Mouse (Mus musculus) gonadal fat pad, adult 2 months (tissue): ENCODE measurements at regions not wholly inside any gene's neighbourhood (a gene's known extent, or its start where the extent isn't known, plus 50 kb on each side); places are given as distances from the start of the nearest gene placed in this dataset.

Source experiments
- DNase-seq: peaks from one replicate; pipeline ENCODE4 v3.0.0-alpha.2; 2012; ENCODE audit warnings: low read depth

DNA sequence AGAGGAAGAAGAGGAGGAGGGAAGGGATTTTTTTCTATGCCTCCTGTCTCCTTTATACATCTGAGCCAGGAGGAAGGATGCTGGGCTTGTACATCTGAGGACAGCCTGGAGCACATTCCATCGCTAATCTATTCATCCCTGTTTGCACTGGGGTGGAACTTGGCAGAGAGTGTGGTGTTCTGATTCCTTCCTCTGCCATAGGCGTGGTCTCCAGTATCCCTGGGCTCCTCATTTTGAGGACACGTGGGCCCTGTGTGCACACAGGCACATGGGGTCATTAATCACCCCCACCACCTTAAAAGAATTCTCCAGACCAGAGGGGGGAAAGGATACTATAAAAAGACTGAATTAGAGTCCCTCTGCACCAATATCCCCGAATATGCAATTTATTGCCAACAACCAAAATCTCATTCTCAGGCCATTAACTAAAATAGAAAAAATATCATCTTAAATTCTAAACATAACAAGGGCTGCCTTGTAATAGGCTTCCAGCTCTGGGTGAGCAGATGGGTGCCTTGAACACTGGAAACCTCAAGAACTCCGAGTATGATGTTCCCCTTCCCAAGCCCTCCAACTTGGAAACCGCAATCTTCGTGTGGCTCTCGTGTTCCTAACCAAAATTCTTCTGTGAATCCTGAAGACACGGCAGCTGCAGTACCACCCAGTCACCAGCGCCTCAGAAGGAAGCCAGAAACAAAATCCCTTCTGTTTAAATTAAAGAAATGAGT, 254.7 kb downstream of the Cxcl12 start:
- no peak for DNase-seq

DNA sequence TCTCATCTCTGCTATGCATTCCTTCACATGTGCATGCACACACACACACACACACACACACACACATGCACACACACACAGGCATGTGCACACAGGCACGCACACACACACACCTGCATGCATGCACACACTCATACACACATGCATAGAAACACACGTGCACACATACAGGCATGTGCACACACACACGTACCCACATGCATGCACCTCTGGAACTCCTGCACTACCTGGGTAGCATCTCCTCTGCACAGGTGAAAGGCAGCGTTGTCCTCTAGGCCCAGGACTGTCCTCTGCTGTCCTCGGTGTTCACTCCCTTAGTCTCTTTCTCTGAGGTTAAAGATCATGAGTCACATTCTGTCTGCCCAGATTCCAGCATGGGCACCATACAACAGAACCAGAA, 258.0 kb downstream of the Cxcl12 start:
- DNase-seq, result no peak

DNA sequence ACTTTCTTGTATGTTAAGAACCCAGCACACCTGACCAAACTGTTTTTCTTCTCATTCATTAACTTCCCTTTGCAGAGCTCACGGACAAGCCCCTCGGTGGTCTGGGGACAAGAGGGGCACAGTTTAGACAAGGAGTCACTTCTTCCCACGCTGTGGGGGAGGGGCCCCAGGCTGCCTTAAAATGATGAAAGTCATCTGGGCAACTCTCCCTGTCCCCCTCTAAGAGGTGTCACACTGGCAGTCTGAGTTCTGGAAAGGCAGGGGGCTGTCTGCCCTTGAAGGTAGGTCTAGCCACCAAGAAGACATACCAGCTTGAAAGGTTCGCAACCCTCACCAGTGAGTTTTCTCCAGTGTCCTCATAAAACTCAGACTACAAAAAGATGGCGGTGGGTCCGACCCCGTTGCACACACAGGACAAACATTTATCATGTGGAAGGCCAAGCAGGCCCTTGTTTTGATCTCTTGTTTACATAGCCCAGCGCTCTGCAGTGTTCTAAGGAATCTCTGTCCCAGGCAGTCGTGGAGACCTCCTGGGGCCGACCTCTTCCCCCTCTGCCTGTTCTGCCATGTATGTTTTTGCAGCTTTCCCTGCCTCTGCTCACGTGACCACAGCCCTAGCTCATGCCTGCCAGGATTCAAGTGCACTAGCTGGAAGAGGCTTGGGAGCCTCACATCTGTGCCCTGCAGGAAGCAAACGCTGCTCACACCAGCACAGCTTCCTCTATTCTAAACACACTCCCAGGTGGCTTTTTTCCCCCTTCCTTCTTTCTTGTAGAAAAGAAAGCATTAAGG, 259.2 kb downstream of the Cxcl12 start:
- DNase-seq, result no peak

DNA sequence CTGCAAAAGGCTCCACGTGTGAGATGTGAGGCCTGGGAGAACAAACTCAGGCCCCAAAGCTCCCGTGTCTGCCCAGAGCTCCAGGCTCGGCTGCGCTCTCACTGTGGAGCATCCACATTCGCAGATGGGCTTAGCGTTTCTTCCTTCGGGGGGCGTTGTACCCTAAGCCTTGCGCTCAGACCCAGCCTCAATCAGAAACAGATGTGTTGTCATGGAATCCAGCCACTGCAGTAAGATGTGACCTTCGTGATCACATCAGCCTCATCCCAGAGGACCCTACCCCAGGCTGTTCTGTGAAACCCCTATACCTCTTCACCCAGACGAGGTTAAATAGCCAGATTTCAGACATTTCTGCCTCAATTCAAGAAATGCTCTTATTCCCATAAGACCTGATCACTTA, 260.1 kb downstream of the Cxcl12 start:
- no peak for DNase-seq

DNA sequence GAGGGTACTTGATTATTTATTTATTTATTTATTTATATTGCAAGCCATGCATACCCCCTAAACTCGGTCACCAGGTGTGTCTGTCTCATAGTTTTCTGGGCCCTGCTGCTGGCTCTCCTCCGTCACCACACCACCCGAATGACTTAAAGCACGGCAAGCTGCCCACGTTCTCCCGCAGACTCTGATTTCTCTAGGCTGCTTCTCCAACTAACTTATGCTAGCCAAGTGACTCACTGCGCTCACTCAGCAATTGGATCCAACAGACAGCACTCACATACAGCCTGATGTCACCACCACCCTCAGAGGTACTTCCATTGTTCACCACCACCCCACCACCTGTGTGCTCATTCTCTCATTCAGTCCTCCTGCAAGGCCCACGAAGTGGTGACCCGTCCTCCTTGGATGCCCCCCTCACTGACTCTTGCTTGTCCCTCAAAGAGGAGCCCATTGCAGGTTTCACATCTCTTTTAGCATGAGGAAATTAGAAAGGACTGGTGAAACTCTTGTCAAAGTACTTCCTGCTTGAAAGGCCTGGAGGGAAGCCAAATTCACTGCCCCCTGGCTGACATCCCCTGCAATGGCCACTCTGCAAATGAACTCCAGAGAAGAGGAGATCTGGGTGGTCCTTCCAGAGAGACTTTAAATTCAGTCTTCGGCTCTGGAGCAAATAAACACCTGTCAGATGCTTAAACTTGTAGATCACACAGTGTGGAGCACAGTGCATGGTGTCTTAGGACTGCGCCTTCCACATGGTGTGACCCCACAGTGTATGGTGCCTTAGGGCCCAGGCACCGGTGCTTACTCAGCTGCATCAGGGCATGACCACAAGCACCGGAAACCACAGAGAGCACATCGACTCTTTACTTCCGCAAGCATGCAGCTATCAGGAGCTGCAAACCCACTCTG, 262.8 kb downstream of the Cxcl12 start:
- DNase-seq, result no peak

DNA sequence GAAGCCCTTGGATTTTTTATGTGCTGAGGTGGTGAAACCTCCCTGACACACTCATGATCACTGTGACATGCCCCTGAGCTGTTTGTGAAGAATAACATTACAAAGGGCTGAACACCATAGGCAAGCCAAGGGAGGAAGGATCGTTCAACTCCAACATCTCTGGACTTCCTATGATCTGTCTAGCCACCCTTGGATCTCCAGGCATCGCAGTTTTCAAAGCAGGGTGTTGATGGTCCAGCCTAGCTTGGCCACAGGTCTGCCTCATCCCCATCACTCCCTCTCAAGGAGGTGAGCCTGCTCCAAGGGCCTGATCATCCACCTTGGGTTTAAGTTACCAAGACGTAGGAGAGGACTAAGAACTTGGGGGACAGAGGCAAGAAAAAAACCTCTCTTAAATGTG, 268.5 kb downstream of the Cxcl12 start:
- no peak for DNase-seq

DNA sequence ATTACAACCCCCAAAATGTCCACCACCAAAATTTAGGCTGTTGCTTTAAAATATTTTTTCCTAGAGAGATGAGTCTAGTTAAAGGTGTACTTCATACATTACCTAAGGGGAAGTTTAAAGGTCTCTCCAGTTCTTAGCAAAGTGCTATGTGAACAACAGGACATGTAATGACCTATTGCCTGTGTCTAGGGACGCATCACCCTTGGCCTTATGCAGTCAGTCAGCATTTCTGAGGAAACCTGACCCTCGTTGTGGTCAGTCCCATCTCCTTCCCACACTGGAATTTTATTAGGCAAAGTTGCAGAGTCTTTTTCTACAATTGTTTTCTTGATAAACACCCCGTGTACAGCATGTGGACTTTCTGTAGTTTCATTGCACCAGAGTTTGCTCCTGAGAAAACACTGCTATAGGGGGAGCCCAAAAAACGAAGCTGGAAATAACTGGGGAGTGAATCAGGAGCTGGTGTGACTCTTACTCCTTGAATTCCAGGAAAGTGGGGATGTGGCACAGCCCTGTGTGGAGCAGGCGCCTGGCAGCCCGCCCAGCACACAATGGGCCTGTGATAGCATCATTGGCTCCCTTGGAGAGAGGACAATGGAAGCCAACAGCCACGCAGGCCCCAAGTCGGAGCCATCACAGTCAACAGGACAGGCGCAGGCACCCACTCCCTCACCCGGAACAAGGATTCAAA, 269.2 kb downstream of the Cxcl12 start:
- no peak for DNase-seq

DNA sequence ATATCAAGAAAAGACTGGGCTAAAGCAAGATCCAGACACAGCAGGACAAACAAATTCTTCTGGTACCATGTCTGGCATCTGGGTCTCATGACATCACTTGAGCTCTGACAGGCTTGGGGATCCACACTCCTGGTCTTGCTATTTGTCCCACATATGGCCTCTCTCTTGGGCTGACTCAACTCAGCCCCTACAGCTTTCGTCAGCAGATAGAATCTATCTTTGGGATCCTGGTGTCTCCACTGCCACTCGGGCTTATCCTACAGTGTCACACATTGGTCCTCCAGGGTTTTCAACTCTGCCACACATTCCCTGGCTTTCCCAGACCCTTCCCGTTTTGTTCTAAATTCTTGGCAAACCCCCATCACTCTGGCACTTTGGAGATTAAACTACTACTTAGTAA, 280.3 kb downstream of the Cxcl12 start:
- no peak for DNase-seq

DNA sequence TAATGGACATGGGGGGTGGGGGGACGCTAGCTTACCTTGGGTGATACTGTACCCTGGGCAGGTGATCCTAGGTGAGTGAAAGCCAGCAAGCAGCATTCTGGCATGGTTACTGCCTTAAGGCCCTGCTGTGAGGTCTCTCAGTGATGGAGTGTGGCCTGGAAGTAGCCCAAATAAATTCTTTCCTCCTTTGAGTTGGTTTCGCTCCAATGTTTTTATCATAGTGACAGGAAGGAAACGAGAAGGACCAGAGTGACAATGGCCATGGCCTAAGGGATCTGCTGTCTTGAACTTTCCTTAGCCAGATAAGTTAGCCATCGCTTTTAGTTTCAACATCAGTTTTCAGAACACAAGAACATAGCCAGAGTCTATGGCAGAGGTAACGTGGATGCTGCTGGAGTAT, 282.7 kb downstream of the Cxcl12 start:
- no peak for DNase-seq

DNA sequence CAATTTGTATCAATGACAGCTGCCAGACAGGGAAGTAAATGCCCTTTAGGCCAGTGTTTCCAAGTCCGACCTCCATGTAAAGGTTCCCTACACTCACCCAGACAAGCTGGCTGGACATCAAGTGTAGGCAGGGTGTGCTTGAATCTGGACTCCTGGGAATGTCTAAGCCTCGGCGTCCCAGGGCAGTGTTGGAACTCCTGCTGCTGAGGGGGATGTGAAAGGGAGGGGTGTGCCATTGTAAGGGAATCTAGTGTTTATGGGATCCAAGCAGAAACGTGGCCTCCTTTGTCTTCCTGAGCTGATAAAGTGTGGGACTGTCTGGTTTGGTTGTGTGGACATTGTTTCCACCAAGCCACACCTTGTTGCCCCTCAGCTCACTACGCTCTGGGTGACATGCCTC, 291.9 kb downstream of the Cxcl12 start:
- no peak for DNase-seq

DNA sequence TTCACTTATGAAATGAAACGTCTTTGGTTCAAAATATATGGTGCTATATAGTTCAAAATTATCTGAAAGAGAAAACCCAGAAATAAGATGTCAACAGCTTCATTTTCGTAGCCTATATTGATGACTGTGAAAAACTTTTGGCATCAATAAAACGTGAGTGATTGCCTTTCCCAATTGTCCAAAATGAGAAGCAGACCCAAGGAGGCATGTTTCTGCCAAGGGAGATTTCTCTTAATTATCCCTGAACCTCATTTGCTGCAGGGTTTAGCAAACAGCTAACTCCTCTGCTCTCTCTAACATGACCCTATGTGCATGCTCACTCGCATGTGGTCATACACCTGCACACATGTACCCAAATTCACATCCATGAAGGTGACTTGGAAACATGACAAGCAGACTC, 296.8 kb downstream of the Cxcl12 start:
- DNase-seq, result no peak

DNA sequence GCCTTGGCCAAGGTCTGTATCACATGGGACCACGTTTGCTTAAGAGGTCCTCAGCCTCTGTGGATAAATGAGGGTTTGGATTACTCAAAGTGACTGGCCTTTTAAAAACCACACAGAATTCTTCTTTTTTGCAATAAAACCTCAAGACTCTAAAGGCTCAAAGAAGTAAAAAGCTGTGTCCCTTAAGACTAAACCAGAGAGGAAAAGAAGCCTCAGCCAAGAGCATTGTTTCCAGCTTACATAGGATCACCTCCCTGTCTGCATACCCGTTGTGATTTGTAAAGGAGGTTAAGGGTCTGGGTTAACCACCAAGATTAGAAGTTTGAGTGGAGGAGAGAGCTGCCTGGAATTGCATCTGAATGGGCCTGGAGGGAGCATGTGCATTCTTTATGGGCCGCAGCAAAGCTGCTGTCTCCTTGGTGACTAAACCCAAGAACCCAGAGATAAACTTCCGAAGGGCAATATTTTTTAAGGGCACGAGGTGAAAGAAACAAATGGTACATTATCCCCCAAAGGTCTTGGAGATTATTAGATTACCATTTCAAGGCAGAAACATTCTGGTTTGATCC, 297.4 kb downstream of the Cxcl12 start:
- DNase-seq, result no peak

DNA sequence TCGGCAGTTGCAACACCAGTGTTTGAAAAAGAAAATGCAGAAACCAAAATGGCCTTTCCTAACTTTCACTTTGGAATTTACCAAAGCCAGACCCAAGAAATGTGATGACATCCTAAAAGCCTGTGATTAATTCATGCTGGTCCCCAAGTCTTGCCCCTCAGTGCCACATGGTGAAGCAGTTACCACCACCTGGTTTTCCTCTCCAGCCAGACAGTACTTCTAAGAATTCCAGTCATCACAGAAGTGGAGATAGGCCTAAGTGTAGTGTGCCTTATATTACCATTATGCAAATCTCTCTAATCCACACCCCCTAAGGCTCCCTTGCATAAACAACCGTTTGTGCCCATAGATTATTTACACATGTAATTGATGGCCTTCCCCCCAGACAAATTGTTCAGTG, 311.0 kb downstream of the Cxcl12 start:
- DNase-seq, result no peak

DNA sequence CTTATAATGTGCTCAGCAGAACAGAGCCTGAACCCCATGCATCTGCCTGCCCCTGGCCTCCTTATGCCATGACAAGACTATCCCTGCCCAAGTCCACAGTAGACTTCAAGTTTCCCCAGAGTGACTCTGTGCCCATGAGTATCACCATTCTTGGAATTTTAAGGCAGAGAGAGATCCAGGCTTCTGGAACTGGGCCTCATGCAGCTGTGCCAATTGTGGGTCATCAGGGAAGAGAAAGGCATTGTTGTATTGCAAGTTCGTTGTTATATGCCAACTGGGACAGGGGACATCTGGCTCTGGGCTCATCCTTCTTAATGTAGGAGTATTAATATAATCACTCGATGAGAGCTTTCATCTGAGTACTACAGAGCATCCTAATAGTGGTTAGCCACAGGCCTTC, 312.1 kb downstream of the Cxcl12 start:
- DNase-seq, result no peak

DNA sequence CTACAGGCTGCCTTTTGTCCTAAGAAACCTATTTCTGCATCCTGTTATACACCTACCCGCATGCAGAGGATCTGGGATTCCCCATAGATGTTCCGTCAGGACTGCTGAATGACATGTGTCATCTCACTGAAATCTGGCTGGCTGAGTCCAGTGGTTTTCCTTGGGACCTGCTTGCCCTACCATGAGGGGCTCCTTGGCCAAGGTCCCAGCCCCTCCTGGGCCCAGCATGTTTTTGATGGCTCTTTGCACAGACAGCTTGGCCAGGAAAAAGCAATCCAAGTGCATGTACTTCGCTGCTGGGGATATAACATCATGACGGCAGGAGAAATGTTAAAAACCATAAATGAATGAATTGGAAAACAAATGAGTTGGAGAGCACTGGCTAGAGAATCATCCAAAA, 320.8 kb downstream of the Cxcl12 start:
- DNase-seq, result no peak

DNA sequence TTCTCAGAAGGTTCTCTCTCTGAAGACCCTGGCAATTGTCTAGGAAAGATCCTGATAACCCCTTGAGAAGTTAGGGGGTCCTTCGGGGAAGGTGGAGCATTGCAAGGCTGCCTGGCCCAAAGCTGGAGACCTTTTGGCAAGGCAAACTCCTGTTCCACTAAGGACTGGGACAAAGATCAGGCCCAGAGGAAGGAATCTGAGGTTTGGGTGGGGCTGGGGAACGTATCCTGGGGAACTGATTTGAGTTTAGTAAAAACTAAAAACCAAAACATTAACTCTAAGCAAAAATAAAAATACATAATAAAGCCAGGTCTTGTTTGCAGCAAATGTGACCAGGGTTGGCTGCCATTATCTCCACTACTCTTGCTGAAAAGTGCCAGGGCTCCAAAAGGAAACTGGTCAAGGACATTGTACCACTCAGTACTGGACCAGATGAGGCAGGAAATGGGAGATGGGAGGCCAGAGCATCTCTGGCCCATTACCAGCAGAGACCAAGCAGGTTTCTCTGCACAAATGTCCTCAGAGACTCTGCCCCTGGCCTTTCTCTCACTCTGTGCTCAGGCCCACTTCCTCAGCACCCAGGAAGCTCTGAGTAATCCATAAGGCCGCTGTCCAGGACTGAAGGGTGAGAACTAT, 321.5 kb downstream of the Cxcl12 start:
- no peak for DNase-seq

DNA sequence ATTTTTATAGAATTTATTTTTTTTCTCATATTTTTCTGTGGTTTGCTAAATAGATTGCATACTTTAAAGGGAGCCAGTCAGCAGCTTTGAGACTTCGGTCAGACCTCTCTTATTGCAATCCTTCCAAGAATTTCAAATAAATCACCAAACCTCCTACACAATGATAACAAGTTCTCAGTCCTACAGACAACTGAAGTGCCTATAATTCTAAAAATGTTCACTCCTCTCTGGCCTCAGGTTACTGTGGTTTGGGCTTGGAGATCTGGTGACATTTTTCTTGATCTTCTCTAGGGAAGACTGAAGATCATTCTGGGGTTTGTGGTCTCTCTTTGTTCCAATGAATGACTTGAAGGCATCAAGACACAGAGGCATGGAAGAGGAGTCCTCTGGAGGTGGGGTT, 326.6 kb downstream of the Cxcl12 start:
- DNase-seq, result no peak

DNA sequence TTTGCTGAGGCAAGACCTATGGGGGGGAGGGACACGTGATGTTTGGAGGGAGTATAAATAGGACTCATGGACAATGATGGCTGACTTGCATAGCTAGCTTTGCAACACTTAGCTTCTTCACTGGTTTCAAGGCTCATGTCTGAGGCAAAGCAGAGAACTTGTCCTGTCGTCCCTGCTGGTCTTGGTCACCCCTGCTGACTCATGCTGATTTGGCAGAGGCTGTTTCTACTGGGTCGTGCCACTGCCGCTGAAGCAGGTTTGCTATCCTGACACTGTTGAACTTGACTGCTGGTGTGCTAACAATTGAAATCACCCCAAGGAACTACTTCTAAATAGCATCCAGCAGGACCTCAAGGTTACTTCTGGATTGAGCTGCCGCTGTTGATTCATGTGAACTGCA, 329.0 kb downstream of the Cxcl12 start:
- DNase-seq, result no peak

DNA sequence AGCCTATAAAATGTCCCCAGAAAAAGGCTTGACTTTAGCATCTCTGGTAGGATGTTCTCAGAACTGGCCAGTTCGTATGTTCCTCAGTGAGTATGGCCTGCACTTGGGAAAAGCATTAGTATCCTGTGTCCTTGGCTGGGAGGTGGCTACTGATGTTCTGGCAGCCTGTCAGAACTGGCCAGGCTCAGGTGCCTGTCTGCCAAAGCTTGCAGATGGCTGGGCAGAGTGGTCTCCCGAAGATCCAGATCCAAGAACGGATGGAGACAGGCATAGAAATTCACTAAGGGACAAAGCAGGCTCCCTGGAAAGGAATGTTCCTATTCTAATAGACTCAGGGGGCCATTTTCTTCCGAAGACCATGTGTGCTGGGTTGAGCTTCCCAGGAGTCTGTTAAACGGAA, 329.6 kb downstream of the Cxcl12 start:
- no peak for DNase-seq

DNA sequence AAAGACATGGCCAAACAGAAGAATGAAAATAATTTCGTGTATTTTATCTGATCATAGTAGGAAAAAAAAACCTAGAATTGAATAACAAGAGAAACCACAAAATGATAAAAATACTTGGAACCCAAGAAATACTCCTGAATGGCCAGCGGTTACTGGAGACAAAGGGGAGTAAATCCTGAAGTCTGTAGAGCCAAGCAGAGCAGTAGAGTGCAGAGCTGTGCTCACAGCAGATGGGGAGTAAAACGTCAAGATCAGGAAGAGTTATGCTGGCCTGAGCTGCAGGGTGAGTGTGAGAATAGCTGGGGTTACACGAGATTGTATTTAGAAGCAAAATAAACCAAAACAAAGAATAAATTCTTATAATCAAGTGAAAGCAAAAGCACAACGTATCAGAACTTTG, 334.0 kb downstream of the Cxcl12 start:
- DNase-seq, result no peak

DNA sequence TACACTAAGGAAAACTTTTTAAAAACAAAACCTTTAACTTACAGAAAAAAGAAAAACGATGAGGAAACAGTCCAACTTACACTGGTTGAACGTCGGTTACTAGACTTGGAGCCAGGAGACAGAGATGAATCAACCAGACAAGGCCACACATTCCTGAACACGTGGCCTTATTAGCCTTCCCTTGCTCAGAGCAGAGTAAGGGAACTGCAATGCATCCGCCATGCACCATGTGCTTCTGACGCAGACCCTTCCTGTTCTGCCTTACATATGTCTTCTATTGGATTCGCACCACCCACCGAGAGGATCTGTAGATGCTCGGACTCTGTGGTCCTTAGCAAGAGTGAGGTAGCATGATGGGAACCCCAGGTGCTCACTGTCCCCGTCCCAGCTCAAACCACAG, 336.2 kb upstream of the Zfp637 start:
- no peak for DNase-seq
